Mouse (Mus musculus): Measurements from ENCODE around the gene Zfp710. TPM values are rescaled to one million over a fixed set of nuclear protein-coding genes. Genes with fewer than 3 reads are reported as not detected.

Gene Zfp710
- total RNA-seq, 4 experiments from 2014 or later = 28.5 to 39.5 (median 31.3) TPM

Other genes with a start within 250 kb of the Zfp710 start
- not detected for gene Mesp1, start 231.0 kb upstream of the Zfp710 start, total RNA-seq (2022)
- gene Mesp2, start 214.1 kb upstream of the Zfp710 start, total RNA-seq (2022) = under 1 TPM in 3 of 4 experiments, not detected in 1; 0.22 to 0.23 (median 0.22) TPM
- gene Anpep, start 163.8 kb upstream of the Zfp710 start, total RNA-seq (2022) = 10 to 100 TPM in 3 of 4 experiments, 1 to 10 TPM in 1; 9.2 to 16.4 (median 10.3) TPM
- gene Ap3s2, start 104.2 kb upstream of the Zfp710 start, total RNA-seq (2022) = 10 to 100 TPM; 20.6 to 28.6 (median 22.6) TPM
- gene Arpin, start 89.5 kb upstream of the Zfp710 start, total RNA-seq (2022) = 10 to 100 TPM in 2 of 4 experiments, 1 to 10 TPM in 2; 9.7 to 10.9 (median 10.0) TPM
- 1,000 to 10,000 TPM; 2,287 to 2,565 (median 2,388) TPM for gene Idh2, start 90.6 kb downstream of the Zfp710 start, total RNA-seq (2022)
- 10 to 100 TPM; 10.9 to 14.0 (median 11.7) TPM for gene Sema4b, start 162.0 kb downstream of the Zfp710 start, total RNA-seq (2022)
- gene Cib1, start 208.0 kb downstream of the Zfp710 start, total RNA-seq (2022) = 10 to 100 TPM; 12.7 to 19.1 (median 16.5) TPM
- gene Gdpgp1, start 208.1 kb downstream of the Zfp710 start, total RNA-seq (2022) = 1 to 10 TPM; 1.7 to 2.1 (median 2.0) TPM
- gene Ttll13, start 221.6 kb downstream of the Zfp710 start, total RNA-seq (2022) = under 1 TPM; 0.19 to 0.72 (median 0.24) TPM
- 10 to 100 TPM; 26.2 to 28.6 (median 27.2) TPM for gene Ngrn, start 236.4 kb downstream of the Zfp710 start, total RNA-seq (2022)
- 1 to 10 TPM; 5.6 to 9.0 (median 7.2) TPM for gene Vps33b, start 244.8 kb downstream of the Zfp710 start, total RNA-seq (2022)